Mouse (Mus musculus): ENCODE measurements around the gene Pex11a. TPM values are rescaled to one million over a fixed set of nuclear protein-coding genes. Genes with fewer than 3 reads are reported as not detected.
A peak's percentile ranks its signal among the peaks of the same experiment; 100 is the strongest.

Gene Pex11a
- polyA plus RNA-seq, 1 experiment from 2014 or later = 9.4 TPM

DNA sequence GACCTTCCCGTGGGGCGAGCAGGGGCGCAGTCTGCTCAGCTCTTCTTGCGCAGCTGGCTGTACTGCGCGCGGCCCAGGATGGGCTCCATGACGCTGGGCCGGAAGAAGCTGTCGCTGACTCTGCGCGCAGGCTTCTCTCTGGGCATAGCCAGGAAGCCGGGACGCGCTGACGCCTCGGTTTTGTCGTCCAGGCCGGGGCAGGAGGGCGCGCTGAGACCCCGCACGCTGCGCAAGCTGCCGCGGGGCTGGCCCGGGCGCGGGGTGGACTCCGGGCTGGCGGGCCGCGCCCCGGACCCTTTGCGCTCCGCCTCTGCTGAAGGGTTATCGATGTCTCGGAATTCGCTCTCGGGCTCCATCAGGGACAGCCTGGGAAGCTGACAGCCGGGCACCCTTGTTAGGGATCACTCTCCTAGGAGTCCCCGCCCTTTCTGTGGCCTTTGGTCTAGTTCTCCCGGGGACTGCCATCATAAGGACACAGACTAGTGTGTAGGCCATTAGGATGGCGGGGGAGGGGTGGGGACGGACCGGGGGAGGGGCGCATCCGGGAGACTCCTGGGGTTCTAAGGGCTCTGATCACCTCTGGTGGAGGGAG, 21.4 kb downstream of the Pex11a start:
- Histone ChIP-seq H3K4me1 (ENCODE audit: control insufficient read depth in 2 of 2, insufficient read depth in 2 of 2, low read length in 2 of 2) (peaks cover 0 to 2% of the 10 kb centered on the region in 2 experiments; a peak in 1 of 4 replicates), H3K36me3 (ENCODE audit: control insufficient read depth, insufficient read depth, low read length) (no peaks in the 10 kb centered on the region), H3K4me2 (ENCODE audit: low read length) (peak overlapping the region; percentile 81), H3K9ac (ENCODE audit: low read length) (peak overlapping the region; percentile 77), H3K27me3 (ENCODE audit: control insufficient read depth, insufficient read depth, low read length) (peaks cover 7% of the 10 kb centered on the region), H3K4me3 (ENCODE audit: control insufficient read depth in 1 of 2, insufficient read depth in 1 of 2, low read depth in 1 of 2, low read length in 2 of 2) (peak overlapping the region; percentile 59 to 82), H3K9me3 (ENCODE audit: control insufficient read depth, low read length) (no peaks in the 10 kb centered on the region), H3K27ac (replicated peaks in 1 of 2; ENCODE audit: control insufficient read depth in 1 of 2, insufficient read depth in 1 of 2, low read depth in 2 of 2, low read length in 2 of 2) (0 out of 4 replicates have a peak overlapping the region, but pooled peaks of 1 of the 2 experiments have one; percentile 31)
- WGBS = under 1% methylated on average over 47 of the region's 48 CpGs
- peak; percentile 62; the same call in 1 of the 2 replicates for ATAC-seq (ENCODE audit: insufficient number of reproducible peaks, insufficient read depth, low FRiP score, low read depth)

DNA sequence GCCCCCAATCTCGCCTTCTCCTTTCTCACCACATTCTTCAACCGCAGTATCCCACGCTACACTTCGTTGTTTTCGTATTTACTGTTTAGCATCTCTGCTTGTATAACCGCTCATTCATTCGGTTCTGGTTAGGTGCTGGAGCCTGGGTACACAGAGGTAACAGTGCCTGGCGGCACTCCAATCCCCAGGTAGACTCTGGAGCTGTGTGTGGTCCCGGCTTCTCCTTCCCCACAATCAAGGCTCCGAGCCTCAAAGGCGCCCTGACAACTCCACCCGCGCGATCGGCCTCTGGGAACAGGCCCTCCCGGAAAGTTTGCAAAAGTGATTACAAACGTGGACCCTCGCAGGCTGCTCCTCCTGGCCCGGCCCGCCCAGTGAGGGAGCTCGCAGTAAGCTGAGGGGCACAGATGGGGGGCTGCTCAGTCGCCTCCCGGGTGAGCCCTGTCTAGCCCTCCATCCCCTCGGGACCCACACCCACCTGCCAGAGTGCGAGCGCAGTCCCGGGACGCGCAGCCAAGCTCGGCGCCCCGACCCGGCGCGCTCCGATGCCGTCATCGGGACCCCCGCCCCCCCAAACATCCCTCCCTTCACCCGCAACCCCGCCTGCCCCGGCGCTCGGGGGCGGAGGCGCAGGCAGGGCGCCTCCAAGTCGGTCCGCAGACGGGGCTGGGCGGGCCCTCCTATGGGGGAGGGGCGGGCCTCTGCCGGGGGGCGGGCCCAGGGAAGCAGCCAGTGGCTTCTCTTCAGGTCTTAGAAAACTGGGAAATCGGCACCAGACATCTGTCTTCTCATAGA, 27.5 kb downstream of the Pex11a start, which contains the start of gene Kif7:
Kif7 (minus strand) TSS at position 534 of the 795 bp plus-strand sequence.
- Histone ChIP-seq H3K4me3 (ENCODE audit: control insufficient read depth in 1 of 2, insufficient read depth in 1 of 2, low read depth in 1 of 2, low read length in 2 of 2) (peak within 1 kb of the TSS; percentile 62 to 98), H3K9ac (ENCODE audit: low read length) (peak within 1 kb of the TSS; percentile 72), H3K27me3 (ENCODE audit: control insufficient read depth, insufficient read depth, low read length) (peaks cover 12% of the 10 kb centered on the region), H3K4me1 (ENCODE audit: control insufficient read depth in 2 of 2, insufficient read depth in 2 of 2, low read length in 2 of 2) (peaks cover 2 to 10% of the 10 kb centered on the region in 2 experiments; a peak in 1 of 4 replicates), H3K36me3 (ENCODE audit: control insufficient read depth, insufficient read depth, low read length) (peaks cover 4% of the 10 kb centered on the region; the same call in 1 of the 2 replicates), H3K27ac (replicated peaks in 1 of 2; ENCODE audit: control insufficient read depth in 1 of 2, insufficient read depth in 1 of 2, low read depth in 2 of 2, low read length in 2 of 2) (no peak within 1 kb of the TSS), H3K9me3 (ENCODE audit: control insufficient read depth, low read length) (no peaks in the 10 kb centered on the region), H3K4me2 (ENCODE audit: low read length) (peak within 1 kb of the TSS; percentile 83)
- under 1% methylated on average over 52 of the region's 55 CpGs for WGBS
- peak; percentile 87 for ATAC-seq (ENCODE audit: insufficient number of reproducible peaks, insufficient read depth, low FRiP score, low read depth)

DNA sequence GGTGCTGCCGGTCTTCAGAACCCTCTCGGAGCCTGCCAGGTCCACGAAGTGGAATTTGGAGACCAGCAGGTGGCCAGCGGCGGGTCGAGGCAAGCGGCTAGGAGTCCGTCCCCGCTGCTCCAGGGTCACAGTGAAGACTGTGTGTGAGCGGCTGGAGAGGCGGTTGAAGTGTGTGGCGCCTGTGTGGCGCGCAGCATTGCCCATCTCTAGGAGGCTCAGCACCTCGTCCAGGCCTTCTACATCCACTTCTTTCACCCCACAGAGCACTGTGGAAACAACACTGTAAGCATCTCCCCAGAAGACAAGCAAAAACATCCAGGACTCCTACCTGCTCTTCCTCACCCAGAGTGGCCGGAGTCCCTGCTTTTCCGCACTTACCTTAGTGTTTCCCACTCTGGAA, 32.1 kb downstream of the Pex11a start:
- peaks cover 18% of the 10 kb centered on the region for H3K27me3 ChIP-seq (ENCODE audit: control insufficient read depth, insufficient read depth, low read length)
- peak overlapping the region; percentile 89 for H3K4me2 ChIP-seq (ENCODE audit: low read length)
- peaks cover 34% of the 10 kb centered on the region for H3K36me3 ChIP-seq (ENCODE audit: control insufficient read depth, insufficient read depth, low read length)
- WGBS = 39% methylated on average over 17 of the region's 17 CpGs
- H3K9ac ChIP-seq (ENCODE audit: low read length) = peak overlapping the region; percentile 65
- peaks cover 2 to 6% of the 10 kb centered on the region in 2 experiments; a peak in 1 of 4 replicates for H3K4me1 ChIP-seq (ENCODE audit: control insufficient read depth in 2 of 2, insufficient read depth in 2 of 2, low read length in 2 of 2)
- H3K27ac ChIP-seq (replicated peaks in 1 of 2; ENCODE audit: control insufficient read depth in 1 of 2, insufficient read depth in 1 of 2, low read depth in 2 of 2, low read length in 2 of 2) = no peak overlapping the region
- no peak for ATAC-seq (ENCODE audit: insufficient number of reproducible peaks, insufficient read depth, low FRiP score, low read depth)
- no peak overlapping the region; a peak in 1 of 4 replicates for H3K4me3 ChIP-seq (ENCODE audit: control insufficient read depth in 1 of 2, insufficient read depth in 1 of 2, low read depth in 1 of 2, low read length in 2 of 2)
- no peaks in the 10 kb centered on the region for H3K9me3 ChIP-seq (ENCODE audit: control insufficient read depth, low read length)

DNA sequence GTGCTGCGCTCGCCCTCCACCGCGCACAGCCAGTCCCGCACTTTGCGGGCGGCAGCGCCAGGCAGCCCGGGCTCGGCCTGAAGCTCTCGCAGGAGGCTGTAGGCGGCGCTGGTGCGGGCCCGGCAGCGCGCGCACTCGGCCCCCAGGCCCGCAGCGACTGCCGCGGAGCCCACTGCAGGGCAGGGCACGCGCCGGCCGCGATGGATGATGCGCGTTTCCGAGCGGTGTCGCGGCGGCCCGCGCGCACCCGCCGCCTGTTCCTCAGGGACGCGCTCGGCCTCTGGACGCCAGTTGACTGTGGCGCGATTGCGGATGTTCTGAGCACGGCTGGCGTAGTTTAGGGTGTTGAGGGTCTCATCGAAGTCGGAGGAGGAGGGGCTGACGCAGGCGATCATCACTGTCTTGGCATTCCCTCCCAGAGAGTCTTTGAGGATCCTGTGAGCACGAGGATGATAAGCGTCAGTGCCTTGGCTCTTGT, 32.8 kb downstream of the Pex11a start:
- H3K27me3 ChIP-seq (ENCODE audit: control insufficient read depth, insufficient read depth, low read length) = peaks cover 18% of the 10 kb centered on the region
- peak overlapping the region; percentile 65 for H3K9ac ChIP-seq (ENCODE audit: low read length)
- H3K4me1 ChIP-seq (ENCODE audit: control insufficient read depth in 2 of 2, insufficient read depth in 2 of 2, low read length in 2 of 2) = peaks cover 2 to 6% of the 10 kb centered on the region in 2 experiments; a peak in 1 of 4 replicates
- ATAC-seq (ENCODE audit: insufficient number of reproducible peaks, insufficient read depth, low FRiP score, low read depth) = peak; percentile 55; the same call in 1 of the 2 replicates
- peak overlapping the region; percentile 48 to 49 for H3K4me3 ChIP-seq (ENCODE audit: control insufficient read depth in 1 of 2, insufficient read depth in 1 of 2, low read depth in 1 of 2, low read length in 2 of 2)
- peaks cover 38% of the 10 kb centered on the region for H3K36me3 ChIP-seq (ENCODE audit: control insufficient read depth, insufficient read depth, low read length)
- H3K27ac ChIP-seq (replicated peaks in 1 of 2; ENCODE audit: control insufficient read depth in 1 of 2, insufficient read depth in 1 of 2, low read depth in 2 of 2, low read length in 2 of 2) = no peak overlapping the region
- 1% methylated on average over 55 of the region's 55 CpGs for WGBS
- peak overlapping the region; percentile 89 for H3K4me2 ChIP-seq (ENCODE audit: low read length)
- no peaks in the 10 kb centered on the region for H3K9me3 ChIP-seq (ENCODE audit: control insufficient read depth, low read length)

DNA sequence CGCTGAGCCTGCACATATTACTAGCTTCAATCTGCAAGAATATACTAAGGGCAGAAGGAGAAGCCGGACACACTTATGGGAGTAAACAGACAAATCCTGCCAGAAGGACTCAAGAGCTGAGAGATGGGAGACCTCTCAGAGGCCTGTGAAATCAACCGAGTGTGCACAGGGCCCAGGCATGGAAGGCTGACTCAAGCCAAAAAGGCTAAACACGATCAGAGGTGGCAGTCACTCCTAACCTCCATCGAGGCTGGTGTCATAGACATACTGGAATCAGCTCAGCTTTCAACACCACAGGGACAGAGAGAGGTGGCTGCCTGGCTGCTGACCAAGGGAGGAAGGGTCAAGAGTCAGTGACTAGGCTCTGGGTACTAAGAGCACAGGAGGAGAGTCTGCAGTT, 37.7 kb downstream of the Pex11a start:
- 66% methylated on average over 5 of the region's 5 CpGs for WGBS
- Histone ChIP-seq H3K4me2 (ENCODE audit: low read length) (no peak overlapping the region), H3K9me3 (ENCODE audit: control insufficient read depth, low read length) (no peaks in the 10 kb centered on the region), H3K9ac (ENCODE audit: low read length) (no peak overlapping the region), H3K4me1 (ENCODE audit: control insufficient read depth in 2 of 2, insufficient read depth in 2 of 2, low read length in 2 of 2) (peaks cover 0 to 4% of the 10 kb centered on the region in 2 experiments; a peak in 3 of 4 replicates), H3K36me3 (ENCODE audit: control insufficient read depth, insufficient read depth, low read length) (peaks cover 76% of the 10 kb centered on the region), H3K27me3 (ENCODE audit: control insufficient read depth, insufficient read depth, low read length) (peaks cover 4% of the 10 kb centered on the region; the same call in 1 of the 2 replicates), H3K27ac (replicated peaks in 1 of 2; ENCODE audit: control insufficient read depth in 1 of 2, insufficient read depth in 1 of 2, low read depth in 2 of 2, low read length in 2 of 2) (no peak overlapping the region), H3K4me3 (ENCODE audit: control insufficient read depth in 1 of 2, insufficient read depth in 1 of 2, low read depth in 1 of 2, low read length in 2 of 2) (no peak overlapping the region)
- ATAC-seq (ENCODE audit: insufficient number of reproducible peaks, insufficient read depth, low FRiP score, low read depth) = no peak

DNA sequence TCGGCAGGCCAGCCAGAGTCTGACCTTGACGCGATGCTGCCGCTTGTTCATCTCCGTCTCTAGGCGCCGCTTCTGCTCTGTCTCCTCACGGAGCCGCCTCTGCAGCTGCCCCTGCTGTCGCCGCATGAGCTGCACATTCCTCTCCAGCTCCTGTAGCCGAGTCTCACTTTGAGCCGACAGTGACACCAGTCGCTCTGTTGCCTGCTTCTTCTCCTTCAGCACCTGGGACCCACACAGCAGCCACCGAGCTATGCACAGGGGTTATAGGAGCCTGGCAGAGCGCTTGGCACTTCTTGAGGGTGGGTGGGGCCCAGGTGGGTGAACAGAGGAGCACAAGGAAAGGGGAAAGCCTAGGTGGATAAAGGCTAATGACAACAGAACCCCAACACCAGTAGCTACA, 40.2 kb downstream of the Pex11a start:
- Histone ChIP-seq H3K4me1 (ENCODE audit: control insufficient read depth in 2 of 2, insufficient read depth in 2 of 2, low read length in 2 of 2) (peaks cover 0 to 4% of the 10 kb centered on the region in 2 experiments; a peak in 3 of 4 replicates), H3K4me3 (ENCODE audit: control insufficient read depth in 1 of 2, insufficient read depth in 1 of 2, low read depth in 1 of 2, low read length in 2 of 2) (no peak overlapping the region), H3K27ac (replicated peaks in 1 of 2; ENCODE audit: control insufficient read depth in 1 of 2, insufficient read depth in 1 of 2, low read depth in 2 of 2, low read length in 2 of 2) (no peak overlapping the region), H3K36me3 (ENCODE audit: control insufficient read depth, insufficient read depth, low read length) (peaks cover 90% of the 10 kb centered on the region), H3K27me3 (ENCODE audit: control insufficient read depth, insufficient read depth, low read length) (no peaks in the 10 kb centered on the region), H3K4me2 (ENCODE audit: low read length) (peak overlapping the region; percentile 4; the same call in 1 of the 2 replicates), H3K9me3 (ENCODE audit: control insufficient read depth, low read length) (no peaks in the 10 kb centered on the region), H3K9ac (ENCODE audit: low read length) (no peak overlapping the region)
- 44% methylated on average over 16 of the region's 16 CpGs for WGBS
- no peak for ATAC-seq (ENCODE audit: insufficient number of reproducible peaks, insufficient read depth, low FRiP score, low read depth)

DNA sequence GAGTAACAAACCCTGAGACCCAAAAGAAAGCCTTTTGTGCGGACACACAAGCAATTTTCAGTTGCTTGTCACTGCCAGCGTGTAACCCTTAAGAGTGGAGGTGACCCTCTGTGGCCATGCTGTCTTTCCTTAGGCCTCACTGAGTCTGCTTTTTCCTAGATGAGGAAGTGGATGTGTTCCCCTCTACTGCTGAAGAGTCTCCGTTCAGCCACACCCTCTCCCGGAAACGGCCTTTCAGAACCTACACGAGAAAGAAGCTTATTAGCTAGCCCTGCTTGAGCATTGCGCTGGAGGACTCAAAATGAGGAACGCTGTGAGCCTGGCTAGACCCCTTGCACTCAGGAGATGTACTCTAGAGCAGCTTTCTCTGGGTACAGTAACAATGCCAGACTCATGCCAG, 46.4 kb downstream of the Pex11a start:
- H3K4me3 ChIP-seq (ENCODE audit: control insufficient read depth in 1 of 2, insufficient read depth in 1 of 2, low read depth in 1 of 2, low read length in 2 of 2) = no peak overlapping the region
- H3K4me2 ChIP-seq (ENCODE audit: low read length) = no peak overlapping the region
- H3K27ac ChIP-seq (replicated peaks in 1 of 2; ENCODE audit: control insufficient read depth in 1 of 2, insufficient read depth in 1 of 2, low read depth in 2 of 2, low read length in 2 of 2) = no peak overlapping the region
- no peak overlapping the region for H3K9ac ChIP-seq (ENCODE audit: low read length)
- 78% methylated on average over 8 of the region's 8 CpGs for WGBS
- no peak for ATAC-seq (ENCODE audit: insufficient number of reproducible peaks, insufficient read depth, low FRiP score, low read depth)
- H3K36me3 ChIP-seq (ENCODE audit: control insufficient read depth, insufficient read depth, low read length) = peaks cover 98% of the 10 kb centered on the region
- no peaks in the 10 kb centered on the region for H3K9me3 ChIP-seq (ENCODE audit: control insufficient read depth, low read length)
- no peaks in the 10 kb centered on the region for H3K4me1 ChIP-seq (ENCODE audit: control insufficient read depth in 2 of 2, insufficient read depth in 2 of 2, low read length in 2 of 2)
- no peaks in the 10 kb centered on the region for H3K27me3 ChIP-seq (ENCODE audit: control insufficient read depth, insufficient read depth, low read length)
